Mouse (Mus musculus) liver, embryonic 11.5 days (tissue): ENCODE measurements around the gene Carhsp1. TPM values are rescaled to one million over a fixed set of nuclear protein-coding genes. Genes with fewer than 3 reads are reported as not detected.

Experiments
- ATAC-seq: fragments of 200-750 bp; cut with Nextera tagmentation; replicated peaks from 2 replicates; pipeline ENCODE4 v1.8.0; 2017; ENCODE audit warnings: moderate number of reproducible peaks, mild to moderate bottlenecking, moderate TSS enrichment, moderate library complexity; ENCODE audit not compliant: low FRiP score
- DNase-seq: peaks from one replicate; pipeline ENCODE4 v3.0.0-alpha.2; 2017; ENCODE audit warnings: low spot score
- H3K27ac ChIP-seq: fragments of 300-500 bp; sonication (generic); 2 replicates; pipeline ENCODE4 v1.5.1; 2014; ENCODE audit warnings: mild to moderate bottlenecking, low read depth, low read length, control low read depth
- H3K27me3 ChIP-seq: fragments of 300-500 bp; sonication (generic); replicated peaks from 2 replicates; pipeline ENCODE4 v1.6.1; 2014; ENCODE audit warnings: low read length, mixed read lengths; ENCODE audit not compliant: control insufficient read depth, insufficient read depth
- H3K36me3 ChIP-seq: fragments of 300-500 bp; sonication (generic); 2 replicates; pipeline ENCODE4 v1.6.1; 2014; ENCODE audit warnings: mild to moderate bottlenecking, low read length, moderate library complexity, mixed read lengths; ENCODE audit not compliant: control insufficient read depth, insufficient read depth
- H3K4me1 ChIP-seq: fragments of 300-500 bp; sonication (generic); replicated peaks from 2 replicates; pipeline ENCODE4 v1.6.1; 2014; ENCODE audit warnings: low read length, mixed read lengths; ENCODE audit not compliant: control insufficient read depth, insufficient read depth
- H3K4me2 ChIP-seq: fragments of 300-500 bp; sonication (generic); 2 replicates; pipeline ENCODE4 v1.6.1; 2014; ENCODE audit warnings: mild to moderate bottlenecking, control low read depth, moderate library complexity
- H3K4me3 ChIP-seq: fragments of 300-500 bp; sonication (generic); 2 replicates; pipeline ENCODE4 v1.5.1; 2014; ENCODE audit warnings: low read depth, low read length, control low read depth
- H3K9ac ChIP-seq: fragments of 300-500 bp; sonication (generic); 2 replicates; pipeline ENCODE4 v1.6.1; 2014; ENCODE audit warnings: low read depth, low read length, control low read depth
- H3K9me3 ChIP-seq: fragments of 300-500 bp; sonication (generic); 2 replicates; pipeline ENCODE4 v1.6.1; 2016; ENCODE audit warnings: low read length, inconsistent platforms, mixed read lengths; ENCODE audit not compliant: control insufficient read depth
- WGBS: fragments of 180-500 bp; shearing (Covaris S2); extraction: QIAGEN DNeasy Blood & Tissue Kit; methylation state at CpG from one replicate; pipeline ENCODE4 v1.1.7; 2014; 5-methylcytosine and 5-hydroxymethylcytosine counted together
- microRNA-seq: library from miRNA; unstranded; fragments of <30 nt; microRNA quantifications from one replicate; pipeline ENCODE4, GENCODE M21; 2017; ENCODE audit warnings: borderline number of aligned reads
- polyA plus RNA-seq: library from polyadenylated mRNA; unstranded; fragments of >200 nt; fragmentation: Nextera tagmentation; extraction: Ambion mirVana; gene quantifications from 2 replicates; pipeline ENCODE4 v1.2.1, GENCODE M21; 2014

Carhsp1 gene
- polyA plus RNA-seq, 1 experiment from 2014 or later: 25.4 TPM

DNA sequence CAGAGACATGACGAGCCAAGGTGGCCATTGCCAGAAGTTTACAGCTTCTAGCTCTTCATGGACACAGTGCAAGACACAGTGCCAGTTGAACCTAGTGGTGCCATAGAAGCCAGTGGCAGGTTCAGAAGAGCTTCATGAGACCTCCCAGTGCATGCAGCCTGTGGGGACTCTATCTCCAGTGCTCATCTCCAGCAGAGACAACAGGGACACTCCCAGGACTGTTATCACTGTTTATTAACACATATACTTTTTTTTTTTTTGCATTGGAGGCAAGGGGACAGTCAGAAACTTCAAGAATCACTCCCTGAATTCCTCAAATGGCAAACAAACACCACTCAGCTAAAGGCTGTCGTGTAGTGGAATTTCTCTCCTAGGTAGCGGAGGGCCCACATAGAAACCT is 58.5 kb downstream of the Carhsp1 start:
- peak overlapping the region; percentile 51 for H3K4me2 ChIP-seq
- peak overlapping the region; percentile 60 for H3K27ac ChIP-seq
- no peak; the same call in 1 of the 2 replicates for ATAC-seq
- H3K36me3 ChIP-seq: no peaks in the 10 kb centered on the region
- no peak for DNase-seq
- no peak overlapping the region for H3K4me3 ChIP-seq
- peaks cover 15% of the 10 kb centered on the region for H3K4me1 ChIP-seq
- no peaks in the 10 kb centered on the region for H3K27me3 ChIP-seq
- 78% methylated on average over 3 of the region's 3 CpGs for WGBS
- no peaks in the 10 kb centered on the region for H3K9me3 ChIP-seq
- H3K9ac ChIP-seq: peak overlapping the region; percentile 27

DNA sequence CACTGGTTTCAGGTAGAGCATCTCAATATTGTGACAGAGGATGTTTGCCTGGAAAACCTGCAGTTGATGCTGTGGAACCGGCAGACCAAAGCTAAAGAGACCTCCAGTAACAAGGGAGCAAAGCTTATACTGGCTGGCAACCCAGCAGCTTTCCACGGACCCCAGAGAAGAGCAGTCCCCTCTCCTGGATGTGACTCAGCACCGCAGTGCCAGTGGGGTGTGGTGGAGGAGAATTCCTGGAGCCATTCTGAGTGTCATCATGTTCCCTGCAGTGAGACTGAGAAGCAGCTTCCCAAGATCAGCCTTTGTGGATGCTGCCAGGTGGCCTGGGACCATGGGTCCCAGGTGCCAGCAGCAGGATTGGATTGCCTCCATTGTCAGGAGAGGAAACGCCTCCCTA is 58.9 kb downstream of the Carhsp1 start:
- DNase-seq (no peak), ATAC-seq (peak; percentile 37)
- Histone ChIP-seq H3K9ac (peak overlapping the region; percentile 27), H3K4me3 (no peak overlapping the region), H3K36me3 (no peaks in the 10 kb centered on the region), H3K27me3 (no peaks in the 10 kb centered on the region), H3K4me1 (peaks cover 15% of the 10 kb centered on the region), H3K27ac (peak overlapping the region; percentile 60), H3K9me3 (no peaks in the 10 kb centered on the region), H3K4me2 (peak overlapping the region; percentile 51)
- 65% methylated on average over 4 of the region's 4 CpGs for WGBS

GRCm38 (mm10) chr16:8612214-8613005 is 59.5 kb downstream of the Carhsp1 start:
- Histone ChIP-seq H3K4me3 (no peak overlapping the region), H3K9me3 (no peaks in the 10 kb centered on the region), H3K4me2 (peak overlapping the region; percentile 51), H3K27ac (peak overlapping the region; percentile 60), H3K27me3 (no peaks in the 10 kb centered on the region), H3K4me1 (peaks cover 15% of the 10 kb centered on the region), H3K36me3 (no peaks in the 10 kb centered on the region), H3K9ac (no peak overlapping the region)
- WGBS: 69% methylated on average over 8 of the region's 8 CpGs
- no peak for DNase-seq
- peak; percentile 98 for ATAC-seq

GRCm38 (mm10) chr16:8610397-8610796 is 61.6 kb downstream of the Carhsp1 start:
- H3K4me1 ChIP-seq: peaks cover 15% of the 10 kb centered on the region
- no peak for ATAC-seq
- no peak overlapping the region for H3K27ac ChIP-seq
- H3K4me3 ChIP-seq: no peak overlapping the region
- no peak overlapping the region for H3K4me2 ChIP-seq
- no peaks in the 10 kb centered on the region for H3K9me3 ChIP-seq
- no peak overlapping the region for H3K9ac ChIP-seq
- DNase-seq: no peak
- no peaks in the 10 kb centered on the region for H3K27me3 ChIP-seq
- 60% methylated on average over 3 of the region's 3 CpGs for whole genome bisulfite sequencing
- no peaks in the 10 kb centered on the region for H3K36me3 ChIP-seq

Small RNA genes lying within 50 kb of the gene (microRNA-seq; reads per million reads assigned to microRNA genes)
- gene Gm22137: not detected

Other genes starting within 250 kb of the Carhsp1 start
- not detected in 2 replicates for gene Tmem114, start 247.0 kb downstream of the Carhsp1 start, polyA plus RNA-seq
- 21.3 and 22.3 TPM in 2 replicates for gene Mettl22, start 201.4 kb downstream of the Carhsp1 start, polyA plus RNA-seq
- gene Abat, start 158.7 kb downstream of the Carhsp1 start, polyA plus RNA-seq: 25.6 and 29.2 TPM in 2 replicates
- 52.9 and 55.8 TPM in 2 replicates for gene Pmm2, start 34.5 kb downstream of the Carhsp1 start, polyA plus RNA-seq
- gene Tmem186, start 34.4 kb downstream of the Carhsp1 start, polyA plus RNA-seq: 16.4 and 19.4 TPM in 2 replicates
- gene Gm5767, start 8.6 kb upstream of the Carhsp1 start, polyA plus RNA-seq: not detected in 2 replicates
- 34.6 and 43.3 TPM in 2 replicates for gene Usp7, start 120.2 kb upstream of the Carhsp1 start, polyA plus RNA-seq
- 12.5 and 13.8 TPM in 2 replicates for gene 1810013L24Rik, start 157.9 kb upstream of the Carhsp1 start, polyA plus RNA-seq